Mouse (Mus musculus): Measurements from ENCODE around the gene Cdhr5.

DNA sequence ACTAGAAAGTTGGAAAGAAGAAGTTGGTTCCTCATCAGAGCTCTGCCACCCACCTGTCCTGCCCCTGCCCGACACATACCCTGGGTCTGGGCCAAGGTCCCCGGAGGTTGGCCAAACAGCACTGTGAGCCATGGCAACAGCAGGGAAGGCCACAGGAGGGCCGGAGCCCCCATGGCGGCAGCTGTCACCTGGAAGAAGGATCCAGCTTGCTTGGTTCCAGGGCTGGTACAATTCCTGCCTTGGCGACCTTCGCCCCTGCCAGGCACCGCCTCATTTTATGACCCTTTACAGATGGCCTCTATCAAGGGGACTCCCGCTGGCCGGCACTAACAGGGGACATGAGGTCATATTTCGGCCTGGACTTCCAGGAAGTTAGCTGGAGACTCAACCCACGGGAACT lies at the start of gene Cdhr5:
- TF ChIP-seq CTCF (IDR thresholded peaks at IDR 0.05; ENCODE audit: extremely low read depth, insufficient read depth, insufficient read length, insufficient replicate concordance), result no peak
- TF ChIP-seq POLR2A (IDR thresholded peaks at IDR 0.05; ENCODE audit: low read depth, low read length), result no peak
